Mouse (Mus musculus): ENCODE measurements around the gene Cfap61. TPM values are rescaled to one million over a fixed set of nuclear protein-coding genes. Genes with fewer than 3 reads are reported as not detected.

Gene Cfap61
- polyA plus RNA-seq, 1 experiment = not detected

DNA sequence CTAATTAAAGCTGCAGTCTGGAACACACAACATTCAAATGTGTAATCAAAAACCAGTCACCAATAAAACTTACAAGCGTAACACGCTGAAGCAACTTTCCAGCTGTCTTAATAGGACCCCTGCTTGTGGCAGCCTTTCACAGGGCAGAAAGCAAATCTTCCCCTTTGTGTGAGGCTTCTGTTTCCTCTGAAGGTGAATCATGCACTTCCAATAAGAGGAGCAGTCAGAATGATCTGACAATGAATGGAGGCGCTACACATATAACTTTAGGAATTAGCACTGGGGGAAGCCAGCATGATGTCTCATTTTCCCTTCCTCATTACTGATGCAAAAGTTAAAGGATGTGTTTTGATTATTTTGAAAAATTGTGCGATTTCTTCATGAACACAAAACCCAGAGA is 326.6 kb downstream of the Cfap61 start:
- H3K27me3 ChIP-seq (ENCODE audit: control insufficient read depth, insufficient read depth, low read length) = no peaks in the 10 kb centered on the region
- H3K36me3 ChIP-seq (ENCODE audit: control insufficient read depth, insufficient read depth, low read length) = peaks cover 3% of the 10 kb centered on the region; the same call in 1 of the 2 replicates
- TF ChIP-seq CTCF (IDR thresholded peaks at IDR 0.05; ENCODE audit: extremely low read depth, insufficient read length, insufficient replicate concordance, low read depth, low read length) = no peak
- TF ChIP-seq POLR2A (IDR thresholded peaks at IDR 0.05; ENCODE audit: low read depth, low read length) = no peak
- WGBS = 93% methylated on average over 4 of the region's 4 CpGs
- no peaks in the 10 kb centered on the region for H3K4me1 ChIP-seq (ENCODE audit: control insufficient read depth, insufficient read depth, insufficient read length, low read length)
- no peak overlapping the region for H3K27ac ChIP-seq (ENCODE audit: insufficient read depth, low read depth, low read length)
- H3K4me3 ChIP-seq (ENCODE audit: low read depth, low read length) = no peak overlapping the region

- no peak for TF ChIP-seq CTCF (IDR thresholded peaks at IDR 0.05; ENCODE audit: extremely low read depth, insufficient read length, insufficient replicate concordance, low read depth, low read length)
- Histone ChIP-seq H3K27me3 (ENCODE audit: control insufficient read depth, insufficient read depth, low read length) (no peaks in the 10 kb centered on the region), H3K4me3 (ENCODE audit: low read depth, low read length) (no peak overlapping the region), H3K4me1 (ENCODE audit: control insufficient read depth, insufficient read depth, insufficient read length, low read length) (no peaks in the 10 kb centered on the region), H3K36me3 (ENCODE audit: control insufficient read depth, insufficient read depth, low read length) (peaks cover 3% of the 10 kb centered on the region), H3K27ac (ENCODE audit: insufficient read depth, low read depth, low read length) (no peak overlapping the region)
- 92% methylated on average over 10 of the region's 10 CpGs for WGBS
Measured at GRCm38 (mm10) chr2:146262215-146262614, 327.6 kb downstream of the Cfap61 start.

GRCm38 (mm10) chr2:146262966-146263365 is 328.4 kb downstream of the Cfap61 start:
- Histone ChIP-seq H3K27ac (ENCODE audit: insufficient read depth, low read depth, low read length) (no peak overlapping the region), H3K4me3 (ENCODE audit: low read depth, low read length) (no peak overlapping the region)

More at GRCm38 (mm10) chr2:146262966-146263365, 328.4 kb downstream of the Cfap61 start:
- TF ChIP-seq CTCF (IDR thresholded peaks at IDR 0.05; ENCODE audit: extremely low read depth, insufficient read length, insufficient replicate concordance, low read depth, low read length) (no peak), POLR2A (IDR thresholded peaks at IDR 0.05; ENCODE audit: low read depth, low read length) (no peak)
- H3K36me3 ChIP-seq (ENCODE audit: control insufficient read depth, insufficient read depth, low read length) = peaks cover 3% of the 10 kb centered on the region
- no peaks in the 10 kb centered on the region for H3K27me3 ChIP-seq (ENCODE audit: control insufficient read depth, insufficient read depth, low read length)
- H3K4me1 ChIP-seq (ENCODE audit: control insufficient read depth, insufficient read depth, insufficient read length, low read length) = no peaks in the 10 kb centered on the region

Other genes with a start within 250 kb of the Cfap61 start
- 7.4 and 13.2 TPM in 2 replicates for gene Naa20, start 32.7 kb upstream of the Cfap61 start, polyA plus RNA-seq (2012; rRNA removed)
- 3.2 and 5.2 TPM in 2 replicates for gene Crnkl1, start 230 bp downstream of the Cfap61 start, polyA plus RNA-seq (2012; rRNA removed)